7 mouse cellular contexts compared by ENCODE assay signal in genomic region chr19:7019191-7019590, GRCm38 (mm10). TPM values are rescaled to one million over a fixed set of nuclear protein-coding genes. Genes with fewer than 3 reads are reported as not detected.
A peak's percentile ranks its signal among the peaks of the same experiment; 100 is the strongest.
DNase-seq lines count a peak whose midpoint lies in the region; ATAC-seq lines count a peak whose summit lies in the region.

Fermt3 (minus strand) TSS chr19:7019469.

- peak within 1 kb of the TSS; percentile 71 for H3K4me3 ChIP-seq in erythroblast, embryonic 14.5 days (replicated peaks)

- peak; percentile 65 for ATAC-seq in neutrophil, adult 5-6 weeks (ENCODE audit: extremely low read depth, insufficient number of reproducible peaks, low FRiP score, poor library complexity, severe bottlenecking)

- peak; percentile 33 for DNase-seq in right cerebral cortex, postnatal 14 days
- DNase-seq in right cerebral cortex, postnatal 4 days = no peak
- peak; percentile 87 for DNase-seq in liver
- DNase-seq in ovary, adult 18-20 months (ENCODE audit: low spot score) = no peak
- no peak for DNase-seq in gastrocnemius, adult 18-20 months (ENCODE audit: low spot score)

- no peaks in the 10 kb centered on the region for H3K9me3 ChIP-seq in erythroblast, embryonic 14.5 days (ENCODE audit: control insufficient read depth, low read length)

- H3K36me3 ChIP-seq in erythroblast, embryonic 14.5 days (ENCODE audit: control insufficient read depth) = peaks cover 95% of the 10 kb centered on the region

- H3K4me1 ChIP-seq in erythroblast, embryonic 14.5 days (ENCODE audit: control insufficient read depth) = peaks cover 56% of the 10 kb centered on the region

- no peaks in the 10 kb centered on the region for H3K27me3 ChIP-seq in erythroblast, embryonic 14.5 days (ENCODE audit: control insufficient read depth)

RNA-seq across cellular contexts. Expression of gene Fermt3, which starts in this region (rescaled TPM):
- polyA plus RNA-seq in erythroblast, embryonic 14.5 days (2012) = 48.3 and 49.3 TPM in 2 replicates
- total RNA-seq in neutrophil, adult 5-6 weeks (2017) = 211 and 225 TPM in 2 replicates
- under 1 TPM; 0.64 to 0.93 TPM for total RNA-seq in gastrocnemius, adult 18-20 months (2021)

Comparison
In these comparisons a context has a peak if more than half of its experiments do, and no peak if none do; other contexts are left out.
1. RNA of gene Fermt3 (total RNA-seq): 211 to 225 TPM in neutrophil, adult 5-6 weeks; 0.64 to 0.93 TPM in gastrocnemius, adult 18-20 months; every median in the first group is over 100 times any median in the second.
2. DNase-seq: peak in right cerebral cortex, postnatal 14 days (single experiment) and liver (single experiment); none in right cerebral cortex, postnatal 4 days (single experiment), ovary, adult 18-20 months (single experiment) and gastrocnemius, adult 18-20 months (single experiment).